Mouse (Mus musculus) G1E (cell line): ENCODE results near the gene Rab15. TPM values are rescaled to one million over a fixed set of nuclear protein-coding genes. Genes with fewer than 3 reads are reported as not detected.

ENCODE experiments used
- ATAC-seq: 2 replicates; pipeline ENCODE4 v1.8.0; 2016; ENCODE audit warnings: mild to moderate bottlenecking; ENCODE audit not compliant: insufficient number of reproducible peaks, poor library complexity, low FRiP score, severe bottlenecking; ENCODE audit errors: extremely low read depth
- DNase-seq: peaks from one replicate; pipeline ENCODE4 v3.0.0; 2012; ENCODE audit warnings: low spot score
- H3K27me3 ChIP-seq: 2 replicates; pipeline ENCODE4 v1.6.1; 2012; ENCODE audit warnings: mild to moderate bottlenecking, low read length, inconsistent platforms; ENCODE audit not compliant: insufficient read depth
- H3K36me3 ChIP-seq: replicated peaks from 2 replicates; pipeline ENCODE3; 2012; ENCODE audit warnings: mild to moderate bottlenecking, inconsistent platforms
- H3K4me1 ChIP-seq: 2 replicates; pipeline ENCODE4 v1.6.1; 2012; ENCODE audit warnings: low read depth, low read length, inconsistent platforms, mixed read lengths; ENCODE audit not compliant: insufficient read depth
- H3K4me3 ChIP-seq: 2 replicates; pipeline ENCODE4 v1.5.1; 2012; ENCODE audit warnings: low read depth, mild to moderate bottlenecking, inconsistent platforms, low read length, moderate library complexity, mixed read lengths
- H3K9me3 ChIP-seq: replicated peaks from 2 replicates; pipeline ENCODE4 v1.6.1; 2012; ENCODE audit warnings: inconsistent platforms
- CTCF ChIP-seq: IDR thresholded peaks from 2 replicates; pipeline ENCODE4 v1.5.1; 2012; ENCODE audit warnings: low read depth, low read length, inconsistent platforms, mixed read lengths
- GATA1 ChIP-seq: IDR thresholded peaks from 2 replicates; pipeline ENCODE4 v1.6.1; 2012; ENCODE audit warnings: borderline replicate concordance, low read length, inconsistent platforms, mixed read lengths
- GATA2 ChIP-seq: IDR thresholded peaks from 2 replicates; pipeline ENCODE4 v1.6.1; 2012; ENCODE audit warnings: low read depth, low read length, inconsistent platforms, borderline replicate concordance
- POLR2AphosphoS5 ChIP-seq: IDR thresholded peaks from 2 replicates; pipeline ENCODE4 v1.6.1; 2012; ENCODE audit warnings: low read depth, low read length, inconsistent platforms; ENCODE audit not compliant: insufficient replicate concordance
- TAL1 ChIP-seq: conservative IDR thresholded peaks from 2 replicates; pipeline ENCODE4 v1.6.1; 2012; ENCODE audit warnings: low read depth, low read length, inconsistent platforms, mixed read lengths
- polyA plus RNA-seq: library from polyadenylated mRNA; stranded (reverse); fragments of >175 nt; gene quantifications from 2 replicates; pipeline ENCODE4 v1.2.3, GENCODE M21; 2012
- total RNA-seq, 2 experiments: library from RNA; stranded (forward) in 1 of 2; stranded (reverse) in 1 of 2; fragments of 200-1000 nt in 1 of 2; fragments of >200 nt in 1 of 2; fragmentation: Nextera tagmentation in 1 of 2; gene quantifications; 2 replicates each; pipeline ENCODE4 v1.2.3; 2014 to 2017

Gene Rab15
- total and polyA plus RNA-seq, 3 experiments, result 0.44 TPM; not detected in 2

- Histone ChIP-seq H3K9me3 (no peaks in the 10 kb centered on the region), H3K4me1 (peaks cover 20% of the 10 kb centered on the region), H3K36me3 (peaks cover 33% of the 10 kb centered on the region), H3K27me3 (peaks cover 16% of the 10 kb centered on the region), H3K4me3 (peak overlapping the region; percentile 74)
- ATAC-seq (no peak), DNase-seq (peak; percentile 30)
- no peak for TF ChIP-seq CTCF
- no peak for TF ChIP-seq GATA2
- TF ChIP-seq POLR2AphosphoS5, result no peak
- no peak for TF ChIP-seq GATA1
- no peak for TF ChIP-seq TAL1
These were observed 15.3 kb upstream of the Rab15 start for GRCm38 (mm10) chr12:76837844-76838650.

- no peak for TF ChIP-seq TAL1
- no peak for TF ChIP-seq POLR2AphosphoS5
- TF ChIP-seq GATA2, result no peak
- no peak for TF ChIP-seq GATA1
- TF ChIP-seq CTCF, result peak; percentile 25; the same call in 1 of the 2 replicates
- ATAC-seq, result peak; percentile 97
- peak overlapping the region; percentile 74 for H3K4me3 ChIP-seq
- DNase-seq, result peak; percentile 98
- H3K9me3 ChIP-seq, result no peaks in the 10 kb centered on the region
- peaks cover 26% of the 10 kb centered on the region for H3K36me3 ChIP-seq
- peaks cover 18% of the 10 kb centered on the region for H3K27me3 ChIP-seq
- peaks cover 20% of the 10 kb centered on the region for H3K4me1 ChIP-seq
These were observed 14.6 kb upstream of the Rab15 start for GRCm38 (mm10) chr12:76837101-76837843.

- TF ChIP-seq GATA1, result no peak
- TF ChIP-seq CTCF, result peak; percentile 75
- no peak for ATAC-seq
- DNase-seq, result peak; percentile 67
- H3K4me1 ChIP-seq, result peaks cover 6% of the 10 kb centered on the region
- H3K36me3 ChIP-seq, result no peaks in the 10 kb centered on the region
- peaks cover 23% of the 10 kb centered on the region for H3K27me3 ChIP-seq
- no peaks in the 10 kb centered on the region for H3K9me3 ChIP-seq
- H3K4me3 ChIP-seq, result no peak overlapping the region
These were observed 10.0 kb upstream of the Rab15 start for GRCm38 (mm10) chr12:76832704-76833103.

GRCm38 (mm10) chr12:76825283-76825682 is 2.6 kb upstream of the Rab15 start:
- no peak for TF ChIP-seq POLR2AphosphoS5
- TF ChIP-seq TAL1, result no peak
- no peak for TF ChIP-seq GATA2
- no peak for TF ChIP-seq GATA1
- no peak for TF ChIP-seq CTCF
- peaks cover 65% of the 10 kb centered on the region for H3K27me3 ChIP-seq
- no peaks in the 10 kb centered on the region for H3K4me1 ChIP-seq
- DNase-seq (no peak), ATAC-seq (no peak)
- no peaks in the 10 kb centered on the region for H3K36me3 ChIP-seq
- H3K4me3 ChIP-seq, result no peak overlapping the region
- H3K9me3 ChIP-seq, result peaks cover 10% of the 10 kb centered on the region

- no peak overlapping the region; the same call in 1 of the 2 replicates for H3K4me3 ChIP-seq
- DNase-seq (no peak), ATAC-seq (no peak)
These were observed 582 bp downstream of the Rab15 start for GRCm38 (mm10) chr12:76822002-76822650.

GRCm38 (mm10) chr12:76820615-76821014 is 2.1 kb downstream of the Rab15 start:
- no peak for ATAC-seq
- TF ChIP-seq POLR2AphosphoS5 (no peak), GATA2 (no peak), TAL1 (no peak), GATA1 (no peak), CTCF (no peak)
- peaks cover 10% of the 10 kb centered on the region for H3K9me3 ChIP-seq
- H3K36me3 ChIP-seq, result no peaks in the 10 kb centered on the region
- H3K4me3 ChIP-seq, result no peak overlapping the region
- no peak for DNase-seq
- H3K4me1 ChIP-seq, result 0 out of 2 replicates have a peak, but pooled peaks cover 2% of the 10 kb centered on the region
- peaks cover 96% of the 10 kb centered on the region for H3K27me3 ChIP-seq

More at GRCm38 (mm10) chr12:76822002-76822650, 582 bp downstream of the Rab15 start:
- Histone ChIP-seq H3K27me3 (peaks cover 89% of the 10 kb centered on the region), H3K36me3 (no peaks in the 10 kb centered on the region), H3K9me3 (peaks cover 10% of the 10 kb centered on the region), H3K4me1 (no peaks in the 10 kb centered on the region)
- TF ChIP-seq GATA1 (no peak), POLR2AphosphoS5 (no peak), TAL1 (no peak)
